Mouse (Mus musculus): ENCODE results near the gene Tbc1d22a. TPM values are rescaled to one million over a fixed set of nuclear protein-coding genes. Genes with fewer than 3 reads are reported as not detected.

Gene Tbc1d22a
- polyA plus RNA-seq, 1 experiment from 2014 or later = 8.7 TPM

DNA sequence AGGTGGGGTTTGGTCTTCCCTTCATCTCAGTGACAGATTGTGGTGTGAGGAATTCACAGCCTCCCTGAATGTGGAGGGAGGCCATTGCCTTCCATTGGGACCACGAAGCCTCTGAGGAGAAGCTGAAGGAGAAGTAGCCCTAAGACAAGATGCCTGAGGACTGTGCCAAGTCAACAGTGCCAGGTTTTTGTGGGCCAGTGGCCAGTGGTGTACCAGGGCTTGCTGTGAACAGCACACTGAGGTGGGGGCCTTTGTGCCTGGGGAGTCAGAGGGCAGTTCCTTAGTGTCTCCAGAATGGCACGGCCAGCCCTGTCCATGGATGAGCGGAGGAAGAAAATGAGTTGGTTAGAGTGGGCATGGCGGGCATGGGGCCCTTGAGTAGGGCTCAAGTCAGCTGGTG is 45.9 kb downstream of the Tbc1d22a start:
- TF ChIP-seq CTCF (IDR thresholded peaks at IDR 0.05; ENCODE audit: low read depth) = no peak
- no peak for TF ChIP-seq EP300 (optimal IDR thresholded peaks at IDR 0.05)
- Histone ChIP-seq H3K4me1 (replicated peaks; ENCODE audit: control insufficient read depth, insufficient read depth) (no peaks in the 10 kb centered on the region), H3K4me3 (ENCODE audit: low read depth, low read length) (no peak overlapping the region), H3K27ac (replicated peaks) (no peak overlapping the region), H3K9me3 (ENCODE audit: control insufficient read depth, low read length) (no peaks in the 10 kb centered on the region), H3K36me3 (ENCODE audit: control insufficient read depth, insufficient read depth, low read length) (no peaks in the 10 kb centered on the region), H3K9ac (ENCODE audit: low read length) (no peak overlapping the region), H3K27me3 (ENCODE audit: control insufficient read depth, insufficient read depth, low read length) (no peaks in the 10 kb centered on the region), H3K4me2 (replicated peaks; ENCODE audit: low read depth) (no peak overlapping the region)
- no peak for ATAC-seq (ENCODE audit: low FRiP score, low TSS enrichment)
- no peak for DNase-seq (ENCODE audit: low spot score)
- 87% methylated on average over 4 of the region's 4 CpGs for WGBS

DNA sequence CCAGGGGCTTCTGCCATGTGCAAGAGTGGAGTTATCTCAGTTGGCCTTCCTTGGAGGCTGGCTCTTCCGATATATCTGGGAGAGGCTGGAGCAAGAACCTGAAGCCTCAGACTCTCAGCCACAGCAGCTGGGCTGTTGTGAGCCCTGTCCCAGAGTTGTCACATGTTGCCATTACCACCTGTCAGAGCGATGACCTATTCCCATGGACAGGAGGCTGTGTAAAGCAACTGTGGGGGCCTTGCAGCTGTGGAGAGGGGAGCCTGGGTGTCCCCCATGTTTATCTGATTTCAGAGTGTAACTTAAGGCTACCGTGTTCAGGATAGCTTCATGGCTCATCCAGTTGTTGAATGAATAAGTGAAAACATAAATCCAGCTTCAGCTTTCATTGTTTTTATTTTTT is 50.1 kb downstream of the Tbc1d22a start:
- H3K9ac ChIP-seq (ENCODE audit: low read length) = no peak overlapping the region
- no peak for TF ChIP-seq EP300 (optimal IDR thresholded peaks at IDR 0.05)
- no peak for TF ChIP-seq CTCF (IDR thresholded peaks at IDR 0.05; ENCODE audit: low read depth)
- H3K36me3 ChIP-seq (ENCODE audit: control insufficient read depth, insufficient read depth, low read length) = no peaks in the 10 kb centered on the region
- no peaks in the 10 kb centered on the region for H3K9me3 ChIP-seq (ENCODE audit: control insufficient read depth, low read length)
- H3K27me3 ChIP-seq (ENCODE audit: control insufficient read depth, insufficient read depth, low read length) = no peaks in the 10 kb centered on the region
- WGBS = 81% methylated on average over 3 of the region's 3 CpGs
- no peak overlapping the region for H3K4me3 ChIP-seq (ENCODE audit: low read depth, low read length)
- H3K27ac ChIP-seq (replicated peaks) = no peak overlapping the region
- H3K4me2 ChIP-seq (replicated peaks; ENCODE audit: low read depth) = no peak overlapping the region
- H3K4me1 ChIP-seq (replicated peaks; ENCODE audit: control insufficient read depth, insufficient read depth) = no peaks in the 10 kb centered on the region
- ATAC-seq (ENCODE audit: low FRiP score, low TSS enrichment) (no peak), DNase-seq (ENCODE audit: low spot score) (no peak)

DNA sequence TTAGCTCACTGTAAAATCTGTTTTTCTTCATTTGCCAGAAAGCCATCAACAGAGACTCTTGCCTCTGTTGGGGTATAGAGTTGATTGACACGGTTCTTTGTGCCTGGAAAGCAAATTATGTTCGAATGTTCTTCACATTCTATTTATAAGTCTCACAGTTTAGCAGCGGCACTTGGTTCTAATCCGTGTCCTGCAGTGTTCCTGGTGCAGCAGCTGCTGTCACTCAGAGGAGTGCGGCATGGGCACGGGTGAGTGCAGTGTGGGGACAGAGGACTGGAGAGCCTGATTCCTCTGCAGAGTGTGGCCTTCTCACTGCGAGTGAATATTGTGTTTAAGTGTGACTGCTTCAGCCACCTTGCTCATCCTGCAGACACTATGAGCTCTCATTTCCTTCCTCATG is 50.5 kb downstream of the Tbc1d22a start:
- WGBS = 66% methylated on average over 7 of the region's 7 CpGs
- Histone ChIP-seq H3K4me1 (replicated peaks; ENCODE audit: control insufficient read depth, insufficient read depth) (no peaks in the 10 kb centered on the region), H3K36me3 (ENCODE audit: control insufficient read depth, insufficient read depth, low read length) (no peaks in the 10 kb centered on the region), H3K4me3 (ENCODE audit: low read depth, low read length) (no peak overlapping the region), H3K27ac (replicated peaks) (no peak overlapping the region), H3K27me3 (ENCODE audit: control insufficient read depth, insufficient read depth, low read length) (no peaks in the 10 kb centered on the region), H3K9ac (ENCODE audit: low read length) (no peak overlapping the region), H3K9me3 (ENCODE audit: control insufficient read depth, low read length) (no peaks in the 10 kb centered on the region), H3K4me2 (replicated peaks; ENCODE audit: low read depth) (no peak overlapping the region)
- ATAC-seq (ENCODE audit: low FRiP score, low TSS enrichment) (no peak), DNase-seq (ENCODE audit: low spot score) (no peak)
- TF ChIP-seq EP300 (optimal IDR thresholded peaks at IDR 0.05) = no peak
- TF ChIP-seq CTCF (IDR thresholded peaks at IDR 0.05; ENCODE audit: low read depth) = no peak

DNA sequence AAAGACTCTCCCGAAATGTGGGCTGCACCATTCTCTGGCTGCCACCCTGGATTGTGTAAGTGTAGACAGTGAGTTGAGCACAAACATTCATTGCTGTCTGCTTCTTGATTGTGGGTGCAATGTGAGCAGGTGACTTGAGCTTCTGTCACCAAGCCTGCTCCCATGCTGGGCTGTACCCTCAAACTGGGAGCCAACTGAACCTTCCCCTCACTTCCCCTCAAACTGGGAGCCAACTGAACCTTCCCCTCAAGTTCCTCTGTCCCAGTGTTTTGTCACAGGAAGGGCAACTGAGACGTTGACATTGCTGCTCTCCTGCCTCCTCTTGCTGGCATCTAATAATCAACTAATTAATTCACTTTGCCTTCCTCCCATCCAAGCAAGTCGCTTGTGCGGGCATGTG is 52.7 kb downstream of the Tbc1d22a start:
- no peaks in the 10 kb centered on the region for H3K9me3 ChIP-seq (ENCODE audit: control insufficient read depth, low read length)
- TF ChIP-seq CTCF (IDR thresholded peaks at IDR 0.05; ENCODE audit: low read depth) (no peak), EP300 (optimal IDR thresholded peaks at IDR 0.05) (no peak)
- no peak for ATAC-seq (ENCODE audit: low FRiP score, low TSS enrichment)
- no peak overlapping the region for H3K4me3 ChIP-seq (ENCODE audit: low read depth, low read length)
- WGBS = 73% methylated on average over 4 of the region's 4 CpGs
- no peak for DNase-seq (ENCODE audit: low spot score)
- no peak overlapping the region for H3K4me2 ChIP-seq (replicated peaks; ENCODE audit: low read depth)
- H3K27me3 ChIP-seq (ENCODE audit: control insufficient read depth, insufficient read depth, low read length) = no peaks in the 10 kb centered on the region
- no peak overlapping the region for H3K27ac ChIP-seq (replicated peaks)
- no peaks in the 10 kb centered on the region for H3K4me1 ChIP-seq (replicated peaks; ENCODE audit: control insufficient read depth, insufficient read depth)
- no peak overlapping the region for H3K9ac ChIP-seq (ENCODE audit: low read length)
- no peaks in the 10 kb centered on the region for H3K36me3 ChIP-seq (ENCODE audit: control insufficient read depth, insufficient read depth, low read length)

DNA sequence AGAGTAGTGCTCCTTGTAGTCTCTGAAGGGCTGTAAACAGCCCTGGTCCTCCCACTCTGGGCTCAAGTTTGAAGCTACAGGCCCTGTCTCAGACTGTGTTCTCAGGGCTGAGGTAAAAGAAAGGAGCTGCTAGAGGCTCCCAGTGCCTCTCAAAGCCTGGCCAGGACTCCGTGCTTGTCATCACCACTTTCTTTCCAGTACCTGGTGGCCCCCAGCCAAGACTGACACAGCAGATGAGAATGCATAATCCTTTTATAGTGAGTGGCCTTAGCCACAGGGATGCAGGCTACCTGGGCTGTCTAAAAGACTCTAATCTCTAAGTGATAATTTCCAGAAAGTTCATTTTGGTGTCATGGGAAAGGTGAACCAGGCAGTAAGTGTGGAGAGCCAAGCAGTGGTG is 54.3 kb downstream of the Tbc1d22a start:
- Histone ChIP-seq H3K4me2 (replicated peaks; ENCODE audit: low read depth) (no peak overlapping the region), H3K36me3 (ENCODE audit: control insufficient read depth, insufficient read depth, low read length) (no peaks in the 10 kb centered on the region), H3K9me3 (ENCODE audit: control insufficient read depth, low read length) (no peaks in the 10 kb centered on the region), H3K27ac (replicated peaks) (no peak overlapping the region), H3K9ac (ENCODE audit: low read length) (no peak overlapping the region), H3K27me3 (ENCODE audit: control insufficient read depth, insufficient read depth, low read length) (no peaks in the 10 kb centered on the region), H3K4me1 (replicated peaks; ENCODE audit: control insufficient read depth, insufficient read depth) (no peaks in the 10 kb centered on the region), H3K4me3 (ENCODE audit: low read depth, low read length) (no peak overlapping the region)
- ATAC-seq (ENCODE audit: low FRiP score, low TSS enrichment) (no peak), DNase-seq (ENCODE audit: low spot score) (no peak)
- TF ChIP-seq EP300 (optimal IDR thresholded peaks at IDR 0.05) = no peak
- 67% methylated on average over 1 of the region's 1 CpGs for WGBS

DNA sequence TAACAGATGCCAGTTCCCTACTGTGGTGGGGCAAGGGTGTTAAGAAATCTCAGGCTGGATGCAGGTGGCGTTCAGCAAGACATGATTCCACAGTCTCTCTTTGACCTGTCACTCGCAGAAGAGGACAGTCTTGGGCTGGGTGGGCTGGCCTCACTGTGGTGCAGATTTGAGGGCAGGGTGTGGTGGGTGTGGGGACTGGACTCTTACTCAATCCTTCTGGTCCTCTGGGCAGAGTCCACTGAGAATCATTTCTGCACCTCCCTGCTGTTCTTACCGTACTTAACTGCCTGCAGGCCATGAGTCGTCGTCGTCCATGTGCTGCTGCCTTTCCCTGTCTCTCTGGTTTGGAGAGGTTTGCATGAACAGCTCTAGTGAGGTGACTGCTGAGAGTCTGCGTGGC is 61.5 kb downstream of the Tbc1d22a start:
- no peak overlapping the region for H3K27ac ChIP-seq (replicated peaks)
- TF ChIP-seq EP300 (optimal IDR thresholded peaks at IDR 0.05) (no peak), CTCF (IDR thresholded peaks at IDR 0.05; ENCODE audit: low read depth) (no peak)
- DNase-seq (ENCODE audit: low spot score) (no peak), ATAC-seq (ENCODE audit: low FRiP score, low TSS enrichment) (no peak)
- no peaks in the 10 kb centered on the region for H3K4me1 ChIP-seq (replicated peaks; ENCODE audit: control insufficient read depth, insufficient read depth)
- no peak overlapping the region for H3K4me2 ChIP-seq (replicated peaks; ENCODE audit: low read depth)
- H3K9ac ChIP-seq (ENCODE audit: low read length) = no peak overlapping the region
- H3K4me3 ChIP-seq (ENCODE audit: low read depth, low read length) = no peak overlapping the region
- H3K27me3 ChIP-seq (ENCODE audit: control insufficient read depth, insufficient read depth, low read length) = no peaks in the 10 kb centered on the region
- H3K36me3 ChIP-seq (ENCODE audit: control insufficient read depth, insufficient read depth, low read length) = no peaks in the 10 kb centered on the region; the same call in 1 of the 2 replicates
- WGBS = 86% methylated on average over 7 of the region's 7 CpGs
- H3K9me3 ChIP-seq (ENCODE audit: control insufficient read depth, low read length) = no peaks in the 10 kb centered on the region
